Mouse (Mus musculus) heart, adult 2 months (tissue): Measurements from ENCODE around the gene Sptbn1.

Experiments used
- CTCF ChIP-seq: fragments of 200-600 bp; IDR thresholded peaks from 2 replicates; pipeline ENCODE4 v1.8.1; 2022; ENCODE audit warnings: antibody characterized with exemption, mild to moderate bottlenecking, moderate library complexity
- EP300 ChIP-seq: fragments of 200-500 bp; IDR thresholded peaks from 2 replicates; pipeline ENCODE4 v1.6.1; 2011; ENCODE audit warnings: low read depth, low read length, control low read depth; ENCODE audit not compliant: insufficient read depth

DNA sequence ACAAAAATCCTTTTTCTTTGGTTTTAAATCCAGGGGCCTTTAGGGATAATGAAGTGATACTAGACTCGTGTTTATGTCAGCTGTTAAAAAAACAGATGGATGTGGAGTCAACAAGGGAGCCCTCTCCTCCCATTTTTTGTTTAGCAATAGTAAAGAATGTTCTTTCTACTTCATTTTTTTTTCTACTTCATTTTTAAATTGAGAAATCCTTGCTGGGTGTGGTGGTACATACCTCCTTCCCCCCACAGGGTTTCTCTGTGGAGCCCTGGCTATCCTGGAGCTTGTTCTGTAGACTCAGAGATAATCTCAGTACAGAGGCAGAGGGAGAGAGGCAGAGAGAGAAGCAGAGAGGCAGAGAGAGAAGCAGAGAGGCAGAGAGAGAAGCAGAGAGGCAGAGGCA, 133.9 kb downstream of the Sptbn1 start:
- TF ChIP-seq CTCF (no peak), EP300 (no peak)
